Mouse (Mus musculus): ENCODE data around the gene Prrc2b. TPM values are rescaled to one million over a fixed set of nuclear protein-coding genes. Genes with fewer than 3 reads are reported as not detected.

Gene Prrc2b
- polyA plus RNA-seq, 1 experiment, result 1.2 TPM

DNA sequence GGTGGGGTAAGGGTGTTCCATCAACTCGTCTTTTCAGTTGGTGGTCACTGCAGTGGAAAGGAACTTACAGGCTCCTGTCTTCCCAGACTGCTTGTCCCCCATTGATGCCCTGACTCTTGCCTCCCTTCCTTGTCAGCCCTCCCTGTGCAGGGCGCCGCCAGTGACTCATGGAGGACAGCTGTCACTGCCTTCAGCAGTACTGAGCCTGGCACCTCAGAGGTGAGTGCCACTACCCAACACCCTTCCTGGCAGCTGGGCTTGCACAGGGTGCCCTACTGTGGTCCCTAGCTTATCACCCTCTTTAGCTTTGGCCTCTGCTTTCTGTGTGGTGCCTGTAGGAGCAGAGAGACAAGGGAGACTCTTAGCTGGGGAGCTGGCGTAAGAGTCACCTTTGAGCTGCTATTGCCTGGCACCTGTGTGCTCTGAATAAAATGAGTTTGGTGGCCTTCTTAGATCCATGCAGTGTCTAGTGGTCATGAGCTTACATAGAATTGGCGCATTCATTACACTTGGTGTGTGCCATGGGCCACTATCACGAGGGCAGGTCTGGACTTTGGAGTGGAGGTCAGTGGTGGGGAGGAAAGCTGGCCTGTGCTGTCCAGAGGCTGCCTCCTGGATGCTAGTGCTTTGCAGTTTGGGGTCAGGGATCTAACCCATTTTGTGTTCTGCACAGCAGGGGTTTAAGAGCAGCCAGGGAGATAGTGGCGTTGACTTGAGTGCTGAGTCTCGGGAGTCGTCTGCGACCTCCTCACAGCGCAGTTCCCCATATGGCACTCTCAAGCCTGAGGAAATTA lies 67.9 kb downstream of the Prrc2b start:
- Histone ChIP-seq H3K36me3 (ENCODE audit: control insufficient read depth) (peaks cover 100% of the 10 kb centered on the region), H3K4me1 (ENCODE audit: control insufficient read depth) (no peaks in the 10 kb centered on the region), H3K27me3 (ENCODE audit: control insufficient read depth) (no peaks in the 10 kb centered on the region), H3K4me3 (replicated peaks) (no peak overlapping the region), H3K9me3 (ENCODE audit: control insufficient read depth, low read length) (no peaks in the 10 kb centered on the region)
- TF ChIP-seq GATA1 (IDR thresholded peaks at IDR 0.05; ENCODE audit: low read length) (no peak), TAL1 (IDR thresholded peaks at IDR 0.05; ENCODE audit: low read length) (no peak)

DNA sequence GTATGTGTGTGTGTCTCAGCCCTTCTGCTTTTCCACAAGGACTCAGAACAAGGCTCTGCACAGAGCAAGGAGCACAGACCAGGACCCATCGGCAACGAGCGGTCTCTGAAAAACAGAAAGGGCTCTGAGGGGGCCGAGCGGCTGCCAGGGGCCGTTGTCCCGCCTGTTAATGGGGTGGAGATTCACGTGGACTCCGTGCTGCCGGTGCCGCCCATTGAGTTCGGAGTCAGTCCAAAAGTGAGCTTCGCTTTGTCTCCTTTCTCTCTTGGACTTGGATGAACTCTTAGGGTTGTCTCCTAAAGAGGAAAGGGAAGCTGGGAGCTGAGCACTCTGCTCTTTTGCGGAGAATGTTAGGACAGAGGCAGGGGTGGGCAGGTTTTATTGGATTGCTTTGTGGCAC lies 68.6 kb downstream of the Prrc2b start:
- H3K36me3 ChIP-seq (ENCODE audit: control insufficient read depth), result peaks cover 100% of the 10 kb centered on the region
- no peaks in the 10 kb centered on the region for H3K4me1 ChIP-seq (ENCODE audit: control insufficient read depth)

DNA sequence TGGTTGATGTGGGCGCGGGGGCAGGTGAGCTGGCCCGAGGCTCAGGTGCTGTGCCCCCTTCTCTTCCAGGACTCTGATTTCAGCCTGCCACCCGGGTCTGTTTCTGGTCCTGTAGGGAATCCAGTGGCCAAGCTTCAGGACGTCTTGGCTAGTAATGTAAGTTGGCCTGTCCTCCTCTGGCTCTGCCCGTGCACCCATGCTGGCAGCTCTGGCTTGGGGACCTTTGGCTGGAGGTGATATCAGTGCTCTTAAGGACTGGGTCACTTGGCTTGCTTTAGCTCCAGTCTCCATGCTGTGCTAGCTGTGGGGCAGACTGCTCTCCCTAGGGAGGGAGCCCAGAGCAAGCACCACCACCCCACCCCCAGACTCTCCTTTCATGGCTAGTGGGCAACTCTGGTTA lies 69.1 kb downstream of the Prrc2b start:
- Histone ChIP-seq H3K4me1 (ENCODE audit: control insufficient read depth) (no peaks in the 10 kb centered on the region), H3K9me3 (ENCODE audit: control insufficient read depth, low read length) (no peaks in the 10 kb centered on the region), H3K27me3 (ENCODE audit: control insufficient read depth) (no peaks in the 10 kb centered on the region), H3K36me3 (ENCODE audit: control insufficient read depth) (peaks cover 100% of the 10 kb centered on the region), H3K4me3 (replicated peaks) (no peak overlapping the region)
- TF ChIP-seq TAL1 (IDR thresholded peaks at IDR 0.05; ENCODE audit: low read length) (no peak), GATA1 (IDR thresholded peaks at IDR 0.05; ENCODE audit: low read length) (no peak)

More for the DNA sequence above, 68.6 kb downstream of the Prrc2b start:
- Histone ChIP-seq H3K9me3 (ENCODE audit: control insufficient read depth, low read length) (no peaks in the 10 kb centered on the region), H3K4me3 (replicated peaks) (no peak overlapping the region), H3K27me3 (ENCODE audit: control insufficient read depth) (no peaks in the 10 kb centered on the region)
- TF ChIP-seq TAL1 (IDR thresholded peaks at IDR 0.05; ENCODE audit: low read length) (no peak), GATA1 (IDR thresholded peaks at IDR 0.05; ENCODE audit: low read length) (no peak)

- Histone ChIP-seq H3K36me3 (ENCODE audit: control insufficient read depth) (peaks cover 100% of the 10 kb centered on the region), H3K27me3 (ENCODE audit: control insufficient read depth) (no peaks in the 10 kb centered on the region), H3K9me3 (ENCODE audit: control insufficient read depth, low read length) (no peaks in the 10 kb centered on the region), H3K4me1 (ENCODE audit: control insufficient read depth) (no peaks in the 10 kb centered on the region), H3K4me3 (replicated peaks) (no peak overlapping the region)
- TF ChIP-seq TAL1 (IDR thresholded peaks at IDR 0.05; ENCODE audit: low read length) (no peak), GATA1 (IDR thresholded peaks at IDR 0.05; ENCODE audit: low read length) (no peak)
Measured at GRCm38 (mm10) chr2:32220969-32221368, 70.1 kb downstream of the Prrc2b start.

- H3K4me3 ChIP-seq (replicated peaks), result no peak overlapping the region
Measured at GRCm38 (mm10) chr2:32221577-32221976, 70.7 kb downstream of the Prrc2b start.

DNA sequence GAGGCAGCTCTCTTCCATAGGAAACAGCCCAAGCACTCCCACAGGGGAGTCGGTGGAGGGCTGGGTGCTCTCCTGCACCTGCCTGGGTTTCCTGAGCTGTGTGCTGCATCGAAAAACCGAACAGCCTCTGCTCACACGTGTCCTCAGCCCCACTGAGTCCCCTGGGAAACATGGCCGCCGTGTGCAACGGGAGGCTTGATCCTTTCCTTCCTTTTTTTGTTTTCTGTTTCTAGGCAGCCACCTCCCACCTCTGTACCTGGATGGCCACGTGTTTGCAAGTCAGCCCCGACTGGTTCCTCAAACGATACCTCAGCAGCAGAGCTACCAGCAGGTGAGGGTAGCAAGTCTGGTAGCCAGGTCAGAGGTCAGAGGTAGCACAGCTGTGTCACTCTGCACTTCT lies 71.2 kb downstream of the Prrc2b start:
- no peak for TF ChIP-seq TAL1 (IDR thresholded peaks at IDR 0.05; ENCODE audit: low read length)
- no peak for TF ChIP-seq GATA1 (IDR thresholded peaks at IDR 0.05; ENCODE audit: low read length)
- peaks cover 100% of the 10 kb centered on the region for H3K36me3 ChIP-seq (ENCODE audit: control insufficient read depth)
- no peaks in the 10 kb centered on the region for H3K9me3 ChIP-seq (ENCODE audit: control insufficient read depth, low read length)
- H3K4me1 ChIP-seq (ENCODE audit: control insufficient read depth), result no peaks in the 10 kb centered on the region
- H3K4me3 ChIP-seq (replicated peaks), result no peak overlapping the region
- H3K27me3 ChIP-seq (ENCODE audit: control insufficient read depth), result no peaks in the 10 kb centered on the region

More at GRCm38 (mm10) chr2:32221577-32221976, 70.7 kb downstream of the Prrc2b start:
- no peaks in the 10 kb centered on the region for H3K4me1 ChIP-seq (ENCODE audit: control insufficient read depth)
- peaks cover 100% of the 10 kb centered on the region for H3K36me3 ChIP-seq (ENCODE audit: control insufficient read depth)
- no peaks in the 10 kb centered on the region for H3K27me3 ChIP-seq (ENCODE audit: control insufficient read depth)
- TF ChIP-seq GATA1 (IDR thresholded peaks at IDR 0.05; ENCODE audit: low read length) (no peak), TAL1 (IDR thresholded peaks at IDR 0.05; ENCODE audit: low read length) (no peak)
- H3K9me3 ChIP-seq (ENCODE audit: control insufficient read depth, low read length), result no peaks in the 10 kb centered on the region

DNA sequence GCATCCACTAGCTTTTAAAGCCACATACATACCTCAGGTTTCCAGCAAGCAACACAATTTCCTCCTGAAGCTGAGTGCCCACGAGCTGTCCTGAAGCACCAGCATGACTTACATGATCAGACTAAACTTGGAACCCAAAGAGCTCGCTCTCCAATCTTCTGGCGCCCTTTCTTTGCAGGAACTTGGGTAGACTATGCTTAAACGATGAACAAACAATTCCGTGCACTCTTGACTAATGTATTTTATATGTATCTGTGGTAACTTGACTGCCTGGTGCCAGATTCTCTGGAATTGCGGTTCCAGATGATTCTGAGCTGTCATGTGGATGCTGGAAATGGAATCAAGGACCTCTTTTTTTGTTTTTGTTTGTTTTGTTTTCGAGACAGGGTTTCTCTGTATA lies 84.6 kb downstream of the Prrc2b start:
- H3K27me3 ChIP-seq (ENCODE audit: control insufficient read depth), result no peaks in the 10 kb centered on the region
- H3K9me3 ChIP-seq (ENCODE audit: control insufficient read depth, low read length), result no peaks in the 10 kb centered on the region
- peaks cover 48% of the 10 kb centered on the region for H3K36me3 ChIP-seq (ENCODE audit: control insufficient read depth)
- H3K4me1 ChIP-seq (ENCODE audit: control insufficient read depth), result peaks cover 42% of the 10 kb centered on the region
- TF ChIP-seq TAL1 (IDR thresholded peaks at IDR 0.05; ENCODE audit: low read length) (no peak), GATA1 (IDR thresholded peaks at IDR 0.05; ENCODE audit: low read length) (no peak)
- peak overlapping the region; percentile 95 for H3K4me3 ChIP-seq (replicated peaks)

DNA sequence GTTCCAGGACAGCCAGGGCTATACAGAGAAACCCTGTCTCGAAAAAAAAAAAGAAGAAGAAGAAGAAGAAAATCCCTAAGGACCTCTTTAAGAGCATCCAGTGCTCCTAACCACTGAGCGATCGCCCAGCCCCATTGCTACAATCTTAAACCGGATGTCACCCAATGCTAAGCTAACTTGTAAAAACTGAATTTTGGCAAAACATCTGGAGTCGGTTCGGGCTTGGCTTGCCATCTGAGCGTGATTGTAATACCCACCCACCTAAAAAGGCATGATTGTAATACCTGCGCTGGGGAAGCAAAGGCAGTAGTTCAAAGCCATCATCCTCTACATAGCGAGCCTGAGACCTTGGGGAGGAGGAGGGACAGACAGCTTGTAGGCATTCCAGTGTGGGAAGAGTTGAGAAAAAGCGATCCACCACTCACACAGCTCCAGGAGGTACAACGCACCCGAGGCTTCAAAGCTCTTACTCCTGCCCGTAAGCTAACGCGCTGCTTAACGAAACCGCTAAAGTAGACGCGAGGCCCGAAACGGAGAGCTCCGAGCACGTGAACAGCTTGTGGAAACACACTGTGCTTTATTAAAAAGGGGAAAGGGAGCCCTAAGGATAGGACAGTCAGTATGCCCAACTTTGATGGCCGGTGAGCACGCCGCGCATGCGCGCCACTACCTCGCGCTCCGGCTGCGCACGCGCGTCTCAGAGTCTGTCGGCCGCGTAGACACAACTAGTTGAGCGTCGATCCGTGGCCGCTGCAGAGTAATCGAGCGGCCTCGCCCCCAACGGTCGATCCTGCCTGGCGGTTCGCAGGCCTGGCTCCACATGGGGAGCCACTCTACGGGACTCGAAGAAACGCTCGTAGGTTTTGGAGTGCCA lies 85.2 kb downstream of the Prrc2b start, which contains the start of gene Pomt1:
Gene Pomt1 (plus strand): TSS at position 705 of the 874 bp plus-strand sequence.
- TF ChIP-seq TAL1 (IDR thresholded peaks at IDR 0.05; ENCODE audit: low read length) (no peak), GATA1 (IDR thresholded peaks at IDR 0.05; ENCODE audit: low read length) (no peak)
- Histone ChIP-seq H3K27me3 (ENCODE audit: control insufficient read depth) (no peaks in the 10 kb centered on the region), H3K4me3 (replicated peaks) (peak within 1 kb of the TSS; percentile 95), H3K9me3 (ENCODE audit: control insufficient read depth, low read length) (no peaks in the 10 kb centered on the region), H3K36me3 (ENCODE audit: control insufficient read depth) (peaks cover 45% of the 10 kb centered on the region), H3K4me1 (ENCODE audit: control insufficient read depth) (peaks cover 42% of the 10 kb centered on the region)
